Mouse (Mus musculus): Measurements from ENCODE around the gene Arhgdia.

The Arhgdia gene

DNA sequence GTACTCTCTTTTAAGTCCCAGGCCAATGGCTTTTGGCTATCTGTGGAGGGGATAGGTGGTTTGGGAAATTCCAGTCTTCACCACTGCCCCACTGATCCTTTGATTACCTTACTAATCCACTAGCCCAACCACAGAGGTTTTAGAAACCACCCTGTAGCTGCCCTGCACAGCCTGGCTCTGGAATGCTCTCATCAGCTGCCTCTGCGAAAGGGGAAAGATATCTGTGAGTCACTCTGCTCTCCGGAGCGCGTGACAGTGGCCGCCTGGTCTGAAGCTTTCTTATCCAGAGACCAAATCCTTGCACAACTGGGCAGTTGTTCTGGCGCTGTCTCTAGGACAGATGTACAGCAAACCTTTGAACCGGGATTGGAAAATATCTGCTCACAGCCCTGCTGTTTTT, 26.6 kb downstream of the Arhgdia start:
- no peak for DNase-seq (ENCODE audit: low spot score in 2 of 2)

DNA sequence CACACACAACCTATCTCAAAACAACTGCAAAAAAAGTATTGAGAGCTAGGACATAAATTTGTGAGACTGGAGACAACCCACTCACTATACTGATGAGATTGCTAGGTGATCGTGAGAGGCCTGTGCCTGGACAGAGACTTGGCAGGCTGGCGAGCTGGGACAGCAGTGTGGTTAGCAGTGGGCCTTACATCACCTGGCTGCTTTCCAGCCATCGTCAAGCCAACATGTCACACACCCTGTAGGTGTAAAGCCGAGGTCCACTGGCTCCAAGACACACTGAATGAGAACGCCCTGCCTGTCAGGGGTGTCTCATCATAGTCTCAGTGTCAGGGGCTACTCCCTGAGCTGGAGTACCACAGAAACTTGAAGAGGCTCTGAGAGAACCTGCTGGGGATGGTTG, 28.7 kb downstream of the Arhgdia start:
- no peak for DNase-seq (ENCODE audit: low spot score in 2 of 2)

DNA sequence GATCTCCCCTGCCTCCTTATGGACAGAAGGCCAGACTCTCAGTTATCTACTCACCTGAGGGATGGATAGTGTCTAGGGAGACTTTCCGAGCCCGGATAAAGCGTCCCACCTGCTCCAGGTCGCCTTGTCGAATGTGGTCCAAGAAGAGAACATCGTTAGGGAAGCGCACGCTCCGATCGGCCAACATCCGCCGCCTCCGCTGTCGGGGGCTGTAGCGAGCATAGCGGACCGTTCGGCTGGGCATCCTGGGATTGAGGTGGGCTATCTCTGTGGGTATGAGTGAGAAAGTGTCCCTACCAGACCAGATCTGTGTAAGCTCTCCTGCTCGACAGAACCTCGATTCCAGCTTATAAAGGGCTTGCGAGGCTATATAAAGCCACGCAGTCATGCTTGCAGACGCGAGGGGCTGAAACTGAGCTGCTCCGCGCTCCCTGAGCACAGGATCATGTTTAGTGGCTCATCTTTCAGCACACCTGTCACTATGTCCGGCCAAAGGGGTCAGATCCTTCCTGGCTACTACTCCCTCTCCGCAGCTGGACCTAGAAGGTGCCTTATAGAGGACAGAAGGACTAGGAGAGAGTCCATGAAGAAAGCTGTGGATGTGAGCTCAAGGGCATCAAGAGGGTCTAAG, 30.5 kb downstream of the Arhgdia start, which contains the start of gene Ppp1r27:
Gene Ppp1r27 (minus strand): TSS at position 323 of the 631 bp plus-strand sequence.
- no peak for DNase-seq (ENCODE audit: low spot score in 2 of 2)

DNA sequence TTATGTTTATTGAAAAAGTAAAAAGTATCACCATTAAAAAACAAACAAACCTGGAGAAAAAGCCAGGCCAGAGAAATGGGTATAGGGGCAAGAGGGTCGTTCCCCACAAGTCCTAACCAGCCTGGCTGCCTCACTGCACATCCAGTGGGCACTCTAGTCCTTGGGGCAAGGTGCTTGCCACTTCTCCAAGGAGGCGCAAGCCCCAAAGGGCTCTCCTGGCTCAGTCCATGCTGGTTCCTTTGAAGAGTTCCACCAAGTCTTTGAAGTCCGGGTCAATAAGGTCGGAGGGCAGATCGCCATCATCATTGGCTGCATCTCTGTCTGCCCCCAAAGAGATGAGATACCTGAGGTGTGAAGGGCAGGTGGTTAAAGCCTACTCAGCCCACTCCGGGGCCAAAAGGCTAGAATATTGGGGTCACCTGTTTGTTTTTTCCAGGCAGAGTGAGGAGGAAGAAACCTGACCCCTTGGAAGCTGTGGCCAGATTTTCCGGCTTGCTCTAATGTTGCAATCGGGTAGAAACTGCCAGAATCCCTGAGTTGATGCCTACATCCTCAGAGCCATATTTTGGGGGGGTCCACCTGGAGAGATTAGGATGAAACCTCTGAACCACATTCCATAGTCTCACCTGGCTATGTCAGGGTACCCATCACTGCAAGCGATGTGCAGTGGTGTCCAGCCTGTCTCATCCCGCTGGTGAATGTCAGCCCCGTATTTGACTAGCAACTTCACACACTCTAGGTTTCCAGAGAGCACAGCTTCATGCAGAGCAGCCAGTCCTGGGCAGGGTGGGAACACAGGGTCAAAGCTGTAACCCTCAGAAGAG, 31.2 kb downstream of the Arhgdia start:
- no peak for DNase-seq (ENCODE audit: low spot score in 2 of 2)

DNA sequence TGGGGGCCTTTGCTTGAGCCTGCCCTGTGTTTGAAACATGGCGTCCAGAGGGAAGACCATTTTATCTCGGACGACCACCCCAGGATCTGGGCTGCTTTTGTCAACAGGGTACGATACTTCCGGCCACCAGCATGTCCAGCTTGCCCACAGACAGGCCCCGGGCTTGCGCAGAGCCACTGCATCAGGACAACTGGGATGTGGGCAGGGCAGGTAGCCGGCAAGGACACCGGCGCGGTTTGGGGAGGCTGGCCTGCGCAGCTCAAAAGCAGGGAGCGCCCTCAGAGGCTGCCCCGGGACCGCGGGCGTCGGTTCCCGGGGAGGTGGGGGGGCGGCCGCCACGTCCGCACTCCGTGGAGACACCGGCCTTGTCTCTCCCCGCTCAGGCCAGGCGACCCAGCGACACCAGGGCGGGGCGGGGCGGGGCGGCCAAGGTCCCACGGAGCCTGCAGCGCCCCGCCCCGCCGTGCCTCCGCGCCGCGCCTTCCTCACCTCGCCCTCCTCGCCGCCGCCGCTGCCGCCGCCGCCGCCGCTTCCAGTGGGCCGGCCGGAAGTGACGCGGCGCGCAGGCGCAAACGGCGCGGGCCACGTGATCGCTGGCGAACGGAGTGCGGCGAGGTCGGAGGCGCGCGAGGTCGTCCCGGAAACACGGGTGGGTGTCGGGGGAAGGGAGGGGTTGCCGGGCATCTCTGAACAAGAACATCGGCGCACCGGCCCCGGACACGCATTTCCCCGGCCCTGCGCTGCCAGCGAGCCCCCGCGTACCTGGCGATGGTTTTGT, 32.1 kb downstream of the Arhgdia start, which contains the start of gene Mcrip1:
Gene Mcrip1 (minus strand): TSS at position 560 of the 778 bp plus-strand sequence.
- peak; percentile 84 to 92 for DNase-seq (ENCODE audit: low spot score in 2 of 2)

DNA sequence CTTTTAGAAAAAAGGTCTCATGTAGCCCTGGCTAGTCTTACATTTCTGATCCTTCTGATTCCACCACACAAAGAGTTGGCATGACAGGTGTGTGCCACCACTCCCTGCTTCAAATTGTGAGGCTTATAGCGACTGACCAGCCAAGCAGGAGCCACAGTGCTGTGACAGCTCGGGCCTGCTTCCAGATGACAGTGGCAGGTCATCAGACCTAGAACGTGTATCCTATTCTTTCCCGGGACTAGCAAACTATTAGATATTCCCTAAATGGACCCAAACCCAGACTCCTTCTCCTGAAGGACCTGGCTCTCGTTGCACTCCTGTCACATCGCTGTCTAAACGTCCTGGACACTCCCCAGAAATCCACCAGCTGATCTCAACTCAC, 32.6 kb downstream of the Arhgdia start:
- DNase-seq (ENCODE audit: low spot score in 2 of 2): no peak

DNA sequence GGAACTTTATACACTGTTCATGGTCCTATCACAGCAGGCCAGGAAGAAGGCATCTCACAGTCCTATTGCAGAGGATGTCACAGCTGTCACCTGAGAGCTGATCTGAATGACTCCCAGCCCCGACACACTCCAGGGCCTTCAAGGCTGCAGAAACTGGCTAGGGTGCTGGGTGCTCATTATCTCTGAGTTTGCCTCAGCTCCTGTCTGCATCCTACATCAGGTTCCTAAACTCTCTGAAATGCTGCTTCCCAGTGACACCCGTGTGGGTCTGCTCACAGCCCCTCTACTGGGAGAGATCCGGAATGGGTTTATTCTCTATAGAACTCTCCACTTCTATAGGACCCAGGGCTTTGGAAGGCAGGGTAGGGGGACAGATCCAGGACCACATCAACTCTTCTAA, 33.2 kb downstream of the Arhgdia start:
- DNase-seq (ENCODE audit: low spot score in 2 of 2): no peak

DNA sequence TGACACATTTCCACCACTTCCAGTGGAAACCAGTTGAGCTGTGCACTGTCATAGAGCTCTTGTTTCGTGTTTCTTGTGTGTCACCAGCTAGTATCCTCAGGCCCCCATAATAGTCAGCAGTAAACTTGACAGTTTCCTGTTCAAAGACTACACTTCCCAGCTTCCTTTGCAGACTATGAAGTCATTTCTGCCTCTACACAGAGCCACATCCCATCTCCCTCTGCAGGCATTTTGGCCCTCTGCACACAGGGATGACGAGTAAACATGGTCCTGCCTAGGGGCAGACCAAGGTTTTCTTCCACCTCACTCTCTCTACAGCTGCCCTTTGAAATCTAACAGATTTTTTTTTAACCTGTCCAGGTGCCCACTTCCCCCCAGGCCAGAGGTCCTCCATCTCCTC, 34.0 kb downstream of the Arhgdia start:
- no peak for DNase-seq (ENCODE audit: low spot score in 2 of 2)

DNA sequence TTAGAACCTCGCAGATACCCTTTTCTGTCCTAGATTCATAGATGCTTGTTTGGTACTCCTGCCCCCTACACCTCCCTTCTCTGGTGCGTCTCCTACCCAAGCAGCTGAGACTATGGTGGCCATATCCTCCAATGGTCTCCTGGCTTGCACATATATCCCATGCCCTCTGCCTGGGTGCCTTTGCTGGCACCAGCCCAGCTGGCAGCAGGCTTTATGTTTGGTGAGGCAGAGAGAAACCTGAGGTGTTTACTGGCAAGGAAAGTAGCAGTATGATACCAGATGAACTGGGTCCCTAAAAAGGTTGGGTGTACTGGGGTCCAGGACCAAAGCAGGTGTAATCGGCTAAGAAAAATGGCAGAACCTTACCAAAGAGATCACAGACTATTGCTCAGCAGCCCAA, 35.5 kb downstream of the Arhgdia start:
- DNase-seq (ENCODE audit: low spot score in 2 of 2): no peak

DNA sequence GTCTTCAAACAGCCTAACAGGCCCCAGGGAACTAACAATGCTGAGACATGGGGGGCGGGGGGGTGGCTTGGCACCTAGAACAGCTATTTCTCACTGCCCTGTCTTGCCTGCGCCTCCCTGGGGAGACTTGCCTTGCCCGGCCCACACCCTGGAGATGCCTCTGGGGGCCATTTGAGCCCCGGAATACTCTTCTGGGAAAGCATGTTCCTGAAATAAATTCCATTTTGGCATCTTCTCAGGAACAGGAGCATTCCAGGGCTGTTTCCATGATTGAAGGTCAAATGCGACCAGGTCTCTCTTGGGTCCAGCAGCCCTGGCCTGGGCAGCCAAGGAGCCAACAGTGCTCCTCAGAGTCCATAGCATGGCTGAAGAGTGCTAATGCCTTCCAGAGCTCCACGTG, 39.0 kb downstream of the Arhgdia start:
- DNase-seq (ENCODE audit: low spot score in 2 of 2): no peak

DNA sequence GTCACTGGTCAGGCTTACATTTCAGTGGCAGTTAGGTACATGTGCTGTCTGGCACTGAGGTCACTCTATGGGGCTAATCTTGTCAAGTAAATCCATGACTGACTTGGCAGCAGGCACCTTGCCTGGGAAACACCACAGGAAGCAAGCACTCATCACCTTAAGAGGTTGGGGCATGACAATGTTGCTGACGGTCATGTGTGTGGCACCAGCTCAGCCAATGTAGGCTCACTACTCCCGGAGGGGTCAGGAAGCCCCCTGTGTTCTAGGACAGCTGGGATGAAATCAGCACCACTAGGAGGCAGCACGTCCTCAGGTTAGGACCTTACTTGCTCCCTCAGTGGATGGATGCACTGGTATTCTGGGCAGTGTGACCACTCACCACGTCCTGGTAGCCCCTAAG, 39.5 kb downstream of the Arhgdia start:
- no peak for DNase-seq (ENCODE audit: low spot score in 2 of 2)

DNA sequence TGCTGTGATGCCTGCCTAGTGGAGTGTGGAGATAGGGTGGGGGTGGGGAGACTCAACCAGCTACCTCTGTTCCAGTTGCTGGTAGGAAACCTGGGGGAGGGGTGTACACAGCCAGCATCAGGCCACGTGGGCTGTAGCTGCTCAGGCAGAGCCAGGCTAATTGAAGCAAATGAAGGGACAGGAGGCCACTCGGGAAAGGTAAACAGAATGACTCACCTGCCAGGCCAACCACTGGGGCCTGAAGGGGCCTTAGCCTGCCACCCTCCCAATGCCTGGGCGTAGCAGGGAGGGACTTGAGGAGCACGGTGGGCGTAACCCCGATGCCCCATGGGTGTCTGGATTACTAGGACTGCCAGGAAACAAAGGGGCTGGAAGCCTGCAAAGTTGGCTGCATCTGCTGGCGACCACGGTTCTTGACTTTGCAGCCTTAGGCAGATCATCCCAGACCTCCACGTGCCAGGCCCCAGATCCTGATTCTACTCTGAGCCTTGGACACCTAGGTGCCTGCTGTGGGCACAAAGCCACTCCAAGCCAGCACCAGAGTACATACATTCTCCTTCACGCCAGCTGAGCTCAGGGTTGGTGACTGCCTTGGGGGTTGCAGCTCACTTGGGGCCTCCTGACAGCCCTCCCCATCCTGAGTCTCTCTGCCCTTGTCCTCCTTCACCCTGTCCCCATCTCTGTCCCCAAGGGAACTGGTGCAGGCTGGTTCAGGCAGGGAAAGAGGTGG, 42.0 kb downstream of the Arhgdia start:
- DNase-seq (ENCODE audit: low spot score in 2 of 2): no peak

DNA sequence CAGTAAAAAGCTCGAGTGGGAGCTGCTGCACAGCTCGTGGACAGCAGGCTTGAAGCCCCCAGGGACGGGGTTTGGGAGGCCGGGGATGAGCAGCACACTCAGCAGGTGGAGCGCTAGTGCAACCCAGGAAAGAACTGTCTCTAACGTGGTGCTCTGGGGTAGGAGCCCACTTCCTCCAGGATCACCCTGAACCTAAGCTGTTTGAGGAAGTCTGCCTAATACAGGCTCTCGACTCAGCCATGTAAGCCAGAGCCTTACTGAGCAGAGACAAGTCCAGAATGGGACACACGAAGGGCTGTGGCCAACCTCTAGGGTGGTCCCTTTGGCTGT, 42.5 kb downstream of the Arhgdia start:
- DNase-seq (ENCODE audit: low spot score in 2 of 2): no peak

DNA sequence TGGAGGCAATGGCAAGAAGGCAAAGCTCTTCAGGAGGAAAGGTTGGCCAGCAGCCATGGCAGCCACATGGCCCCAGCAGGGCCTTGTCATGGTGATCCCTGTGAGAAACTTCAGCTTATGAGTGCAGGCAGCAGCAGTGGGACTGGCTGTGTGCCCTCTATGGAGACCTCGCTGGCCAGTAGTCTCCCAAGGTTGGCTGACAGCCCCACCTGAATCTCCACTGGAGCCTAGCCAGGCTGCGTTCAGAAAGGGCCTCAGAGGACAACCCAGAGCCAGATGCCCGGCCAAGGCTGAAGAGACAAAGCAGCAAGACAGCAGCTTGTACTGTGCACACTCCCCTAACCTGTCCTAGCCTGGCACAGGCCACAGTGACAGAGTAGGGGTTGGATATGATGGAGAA, 42.9 kb downstream of the Arhgdia start:
- DNase-seq (ENCODE audit: low spot score in 2 of 2): no peak

DNA sequence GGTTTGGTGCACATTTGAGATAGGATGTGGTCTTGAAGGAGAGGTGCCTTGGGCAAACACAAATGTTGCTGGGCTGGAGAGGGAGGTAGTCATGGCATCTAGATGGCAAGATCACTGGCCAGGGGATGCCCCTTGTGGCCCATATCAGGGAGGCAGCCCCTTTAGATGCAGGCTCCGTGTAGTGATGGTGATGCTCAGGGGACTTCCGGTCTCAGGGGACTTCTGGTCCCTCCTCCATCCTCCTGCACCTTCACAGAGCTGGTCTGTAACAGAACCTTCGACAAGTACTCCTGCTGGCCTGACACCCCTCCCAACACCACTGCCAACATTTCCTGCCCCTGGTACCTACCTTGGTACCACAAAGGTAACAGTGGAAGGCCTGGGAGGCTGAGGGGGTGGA, 45.6 kb downstream of the Arhgdia start:
- DNase-seq (ENCODE audit: low spot score in 2 of 2): no peak

DNA sequence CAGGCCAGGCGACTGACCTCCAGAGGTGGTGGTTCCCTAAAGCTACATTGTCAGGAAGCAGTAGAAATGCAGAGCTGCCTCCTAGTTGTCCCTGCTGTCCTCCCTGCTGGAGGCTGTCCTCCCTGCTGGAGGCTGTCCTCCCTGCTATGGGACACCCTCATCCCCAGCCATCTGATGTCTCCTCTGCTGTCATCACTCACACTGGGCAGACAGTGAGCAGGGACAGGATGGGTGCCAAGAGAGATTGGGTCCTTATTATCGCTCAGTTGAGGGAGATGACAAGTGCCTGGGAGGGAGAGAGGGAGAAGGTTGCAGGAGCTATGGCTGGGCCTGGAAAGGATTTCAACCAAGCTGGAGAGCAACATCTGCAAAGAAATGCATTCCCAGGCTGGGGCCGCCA, 46.3 kb downstream of the Arhgdia start:
- no peak for DNase-seq (ENCODE audit: low spot score in 2 of 2)

DNA sequence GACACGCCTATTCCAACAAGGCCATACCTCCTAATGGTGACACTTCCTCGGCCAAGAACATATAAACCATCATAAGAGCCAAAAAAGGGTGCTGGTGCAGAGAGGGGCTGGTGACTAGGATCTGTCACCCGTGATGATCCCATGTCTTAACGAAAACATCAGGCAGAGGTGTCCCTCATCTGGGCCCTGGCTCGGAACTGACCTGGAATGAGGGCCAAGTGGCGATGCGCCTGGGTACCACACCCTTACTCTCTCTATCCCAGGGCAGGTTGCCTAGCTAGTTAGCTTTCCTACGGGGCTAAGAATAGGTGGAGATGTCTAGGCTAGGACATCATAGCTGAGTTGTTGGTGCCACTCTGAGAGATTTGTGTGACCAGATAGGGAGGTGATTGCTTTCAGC, 47.3 kb downstream of the Arhgdia start:
- DNase-seq (ENCODE audit: low spot score in 2 of 2): no peak

DNA sequence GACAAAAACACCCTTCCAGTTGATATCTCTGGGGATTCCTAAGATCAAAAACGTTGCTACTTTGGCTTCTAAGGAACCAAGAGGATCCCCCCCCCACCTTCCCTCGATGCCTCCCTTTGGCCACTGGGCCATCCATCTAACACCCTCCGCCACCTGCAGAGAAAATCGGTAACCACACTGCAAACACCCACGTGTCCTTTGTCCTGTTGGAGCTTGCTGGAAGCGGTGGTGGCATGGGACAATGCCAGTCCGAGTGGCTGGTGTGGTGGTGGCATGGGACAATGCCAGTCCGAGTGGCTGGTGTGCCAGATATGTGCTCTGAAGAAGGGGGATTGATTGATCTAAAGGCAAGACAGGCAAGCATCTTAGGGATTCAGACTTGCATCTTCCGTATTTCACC, 49.8 kb downstream of the Arhgdia start:
- DNase-seq (ENCODE audit: low spot score in 2 of 2): no peak

DNA sequence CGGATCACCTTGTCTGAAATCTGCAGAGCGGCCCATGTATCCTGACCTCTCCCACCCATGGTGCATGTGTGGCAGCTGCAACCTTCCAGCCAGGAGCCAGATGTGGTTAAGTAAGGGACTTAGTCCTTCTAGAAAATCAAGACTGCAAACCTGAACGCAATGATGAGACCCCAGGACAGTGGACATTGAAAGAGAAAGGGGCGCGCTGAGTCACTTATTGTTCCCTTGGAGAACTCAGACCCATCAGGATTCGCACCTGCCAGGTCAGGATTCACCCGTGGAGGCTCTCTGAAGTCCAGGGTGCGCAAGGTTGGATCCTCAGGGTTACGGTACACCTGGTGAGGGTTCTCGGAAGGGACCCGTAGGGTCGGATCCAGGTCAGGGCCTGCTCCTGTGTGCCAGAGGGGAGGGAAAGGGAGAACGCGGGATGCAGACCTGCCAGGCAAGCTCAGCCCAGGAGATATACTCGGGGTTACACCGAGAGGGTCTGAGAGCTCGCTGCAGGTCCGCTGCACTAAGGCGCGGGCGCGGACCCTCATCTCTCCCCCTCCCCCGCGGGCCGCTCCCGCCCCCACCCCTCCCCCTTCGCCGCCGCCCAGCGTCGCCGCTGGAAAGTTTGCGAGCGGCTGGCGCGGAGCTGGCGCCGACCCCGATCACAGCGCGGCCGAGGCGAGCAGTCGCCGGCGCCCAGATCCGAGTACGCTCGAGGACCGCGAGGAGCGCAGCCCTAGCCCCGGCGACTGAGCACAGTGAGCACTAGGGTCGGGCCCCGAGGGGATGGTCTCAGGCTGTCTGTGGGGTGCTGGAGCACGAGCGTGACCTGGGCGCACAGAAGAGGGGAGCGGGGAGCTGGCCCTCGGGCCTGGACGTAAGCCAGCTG, 51.1 kb downstream of the Arhgdia start, which contains the start of gene Gcgr:
Gene Gcgr (plus strand): TSS at position 615 of the 880 bp plus-strand sequence.
- no peak for DNase-seq (ENCODE audit: low spot score in 2 of 2)

DNA sequence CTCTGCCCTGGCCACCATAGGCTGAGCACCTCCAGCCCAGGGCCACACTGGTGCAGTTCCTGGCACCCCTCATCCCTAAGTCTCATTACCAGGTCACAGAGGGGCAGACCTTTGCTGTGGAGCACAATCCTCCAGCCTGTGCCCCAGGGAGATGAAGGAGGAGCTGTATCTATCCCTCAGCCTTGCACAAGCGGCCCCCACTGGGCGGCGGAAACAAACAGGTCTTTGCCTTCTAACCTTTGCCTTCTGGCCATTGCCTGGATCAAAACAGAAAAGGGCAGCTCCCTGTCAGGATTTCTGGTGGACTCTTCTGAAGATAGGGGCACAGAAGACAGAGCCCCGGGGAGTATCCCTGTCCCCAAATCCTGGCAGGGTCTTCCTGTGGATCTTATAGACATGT, 52.5 kb downstream of the Arhgdia start:
- DNase-seq (ENCODE audit: low spot score in 2 of 2): no peak

All from frontal cortex, postnatal 10 days (tissue).